Mouse (Mus musculus) spleen, adult 2 months (tissue): Measurements from ENCODE around the gene Ccz1. TPM values are rescaled to one million over a fixed set of nuclear protein-coding genes. Genes with fewer than 3 reads are reported as not detected.
A peak's percentile ranks its signal among the peaks of the same experiment; 100 is the strongest.

Experiments used
- DNase-seq, 2 experiments: peaks; one replicate each; pipeline versions ENCODE4 v3.0.0 to v3.0.0-alpha.2; 2012 to 2021; ENCODE audit warnings: low spot score in 2 of 2, low read depth in 1 of 2
- H3K27ac ChIP-seq: fragments of 200-500 bp; 2 replicates; pipeline ENCODE4 v1.5.1; 2012; ENCODE audit warnings: low read length, inconsistent platforms; ENCODE audit not compliant: insufficient read depth
- H3K27me3 ChIP-seq: fragments of 200-500 bp; 2 replicates; pipeline ENCODE4 v1.6.1; 2012; ENCODE audit warnings: mild to moderate bottlenecking, moderate library complexity, low read length, inconsistent platforms; ENCODE audit not compliant: control insufficient read depth, insufficient read depth
- H3K36me3 ChIP-seq: fragments of 200-500 bp; 2 replicates; pipeline ENCODE4 v1.6.1; 2012; ENCODE audit warnings: mild to moderate bottlenecking, low read length, inconsistent platforms; ENCODE audit not compliant: control insufficient read depth, insufficient read depth
- H3K4me1 ChIP-seq: fragments of 200-500 bp; 2 replicates; pipeline ENCODE4 v1.6.1; 2011; ENCODE audit warnings: inconsistent platforms; ENCODE audit not compliant: control insufficient read depth, insufficient read depth, insufficient read length
- H3K4me3 ChIP-seq: fragments of 200-500 bp; 2 replicates; pipeline ENCODE4 v1.5.1; 2011; ENCODE audit warnings: mild to moderate bottlenecking, inconsistent platforms; ENCODE audit not compliant: insufficient read depth, insufficient read length; ENCODE audit errors: extremely low read depth
- CTCF ChIP-seq: fragments of 200-500 bp; IDR thresholded peaks from 2 replicates; pipeline ENCODE4 v1.5.1; 2011; ENCODE audit warnings: mild to moderate bottlenecking, inconsistent platforms; ENCODE audit not compliant: insufficient read depth, insufficient read length, insufficient replicate concordance; ENCODE audit errors: extremely low read depth
- POLR2A ChIP-seq: fragments of 200-500 bp; IDR thresholded peaks from 2 replicates; pipeline ENCODE4 v1.6.1; 2011; ENCODE audit warnings: low read depth, low read length, inconsistent platforms
- WGBS: fragments of 180-500 bp; shearing (Covaris S2); methylation state at CpG from one replicate; pipeline ENCODE4 v1.1.7; 2018; 5-methylcytosine and 5-hydroxymethylcytosine counted together
- polyA plus RNA-seq: library from polyadenylated mRNA; depleted of rRNA; stranded (reverse); fragments of >200 nt; gene quantifications from 2 replicates; pipeline ENCODE4 v1.2.3, GENCODE M21; 2012

The Ccz1 gene
- polyA plus RNA-seq, 1 experiment = 5.9 TPM

GRCm38 (mm10) chr5:144043166-144043565 lies 28.5 kb upstream of the Ccz1 start:
- TF ChIP-seq POLR2A (no peak), CTCF (no peak)
- Histone ChIP-seq H3K27ac (no peak overlapping the region), H3K36me3 (no peaks in the 10 kb centered on the region), H3K4me3 (no peak overlapping the region), H3K27me3 (no peaks in the 10 kb centered on the region), H3K4me1 (peaks cover 7% of the 10 kb centered on the region; the same call in 1 of the 2 replicates)
- no peak for DNase-seq
- WGBS = 51% methylated on average over 11 of the region's 11 CpGs

DNA sequence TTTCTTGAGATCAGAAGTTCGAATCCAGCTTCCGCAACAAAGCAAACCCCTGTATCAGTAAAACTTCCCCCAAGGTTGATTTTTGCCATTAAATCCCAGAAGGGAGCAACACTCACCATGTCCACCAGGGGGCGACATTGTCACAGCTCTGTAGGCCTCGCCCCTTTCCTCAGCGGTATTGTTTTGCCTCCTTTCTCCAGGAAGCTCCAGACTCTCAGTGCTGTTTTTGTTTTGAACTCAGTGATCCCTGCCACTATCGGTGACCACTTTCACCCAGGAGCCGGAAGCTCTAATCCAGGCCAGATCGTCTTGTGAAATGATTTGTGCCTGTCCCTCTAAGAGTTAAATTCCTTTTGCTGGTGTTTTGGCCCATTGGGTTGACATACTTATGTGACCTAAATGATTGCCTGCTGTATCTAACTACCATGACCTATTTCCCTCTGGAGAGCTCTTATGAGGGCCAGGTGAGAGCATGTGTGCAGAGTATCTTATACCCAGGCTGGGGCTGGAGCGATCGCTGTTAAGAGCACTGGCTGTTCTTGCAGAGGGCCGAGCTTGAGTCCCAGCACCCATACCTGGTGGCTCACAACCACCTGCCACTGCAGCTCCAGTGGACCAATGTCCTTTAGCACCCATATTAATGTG lies 26.2 kb upstream of the Ccz1 start:
- 42% methylated on average over 11 of the region's 11 CpGs for WGBS
- DNase-seq = peak; percentile 33 to 60

GRCm38 (mm10) chr5:144039886-144040285 lies 25.2 kb upstream of the Ccz1 start:
- no peak for DNase-seq
- TF ChIP-seq CTCF = no peak
- TF ChIP-seq POLR2A = no peak
- Histone ChIP-seq H3K27ac (no peak overlapping the region), H3K4me3 (no peak overlapping the region), H3K36me3 (no peaks in the 10 kb centered on the region), H3K27me3 (no peaks in the 10 kb centered on the region), H3K4me1 (peaks cover 3% of the 10 kb centered on the region; the same call in 1 of the 2 replicates)
- 85% methylated on average over 5 of the region's 5 CpGs for WGBS

More for the DNA sequence above, 26.2 kb upstream of the Ccz1 start:
- peaks cover 3% of the 10 kb centered on the region; the same call in 1 of the 2 replicates for H3K4me1 ChIP-seq
- H3K27ac ChIP-seq = no peak overlapping the region
- peak; percentile 95; the same call in 1 of the 2 replicates for TF ChIP-seq CTCF
- TF ChIP-seq POLR2A = no peak
- H3K4me3 ChIP-seq = no peak overlapping the region
- H3K27me3 ChIP-seq = no peaks in the 10 kb centered on the region
- no peaks in the 10 kb centered on the region for H3K36me3 ChIP-seq

DNA sequence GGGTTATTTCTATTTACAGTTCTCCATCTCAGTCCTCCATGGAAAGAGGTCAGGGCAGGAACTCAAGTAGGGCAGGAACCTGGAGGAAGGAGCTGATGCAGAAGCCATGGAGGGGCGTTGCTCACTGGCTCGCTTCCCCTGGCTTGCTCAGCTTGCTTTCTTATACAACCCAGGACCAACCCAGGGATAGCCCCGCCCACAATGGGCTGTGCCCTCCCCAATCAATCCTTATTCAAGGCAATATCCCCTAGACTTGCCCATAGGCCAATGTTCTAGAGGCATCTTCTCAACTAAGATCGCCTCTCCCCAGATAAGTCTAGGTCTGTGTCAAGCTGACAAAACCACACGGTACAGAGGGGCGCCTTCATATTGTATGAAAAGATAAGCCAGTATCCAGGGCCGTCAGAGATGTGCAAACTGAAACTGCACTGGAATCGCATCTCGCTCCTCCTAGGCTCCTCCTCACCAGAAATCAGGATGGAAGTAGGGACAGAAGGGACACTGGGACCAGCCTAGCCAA lies 24.5 kb upstream of the Ccz1 start:
- TF ChIP-seq CTCF (no peak), POLR2A (no peak)
- no peaks in the 10 kb centered on the region for H3K27me3 ChIP-seq
- no peak for DNase-seq

DNA sequence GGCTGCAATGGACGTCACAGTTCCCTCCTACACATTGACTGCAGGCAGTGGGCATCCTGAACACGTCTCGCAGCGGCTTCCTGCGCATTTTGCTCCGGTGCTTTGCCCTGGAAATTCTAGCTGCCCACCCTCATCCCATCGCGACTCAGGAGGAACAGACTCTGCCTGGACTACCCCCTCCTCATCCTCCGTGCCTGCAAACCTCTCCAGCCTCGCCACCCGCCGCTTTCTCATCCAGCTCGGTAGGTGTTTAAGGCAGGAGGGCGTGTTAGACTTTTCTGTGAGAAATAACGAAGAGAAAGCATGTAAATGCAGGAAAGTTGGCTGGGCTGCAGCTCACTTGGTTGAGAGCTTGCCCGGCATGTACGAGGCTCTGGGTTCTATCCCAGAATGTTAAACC lies 22.3 kb upstream of the Ccz1 start:
- WGBS = 65% methylated on average over 17 of the region's 17 CpGs
- Histone ChIP-seq H3K4me1 (no peaks in the 10 kb centered on the region), H3K27me3 (no peaks in the 10 kb centered on the region), H3K36me3 (no peaks in the 10 kb centered on the region), H3K27ac (no peak overlapping the region), H3K4me3 (no peak overlapping the region)
- TF ChIP-seq CTCF (no peak), POLR2A (no peak)
- DNase-seq = no peak

More for the DNA sequence above, 24.5 kb upstream of the Ccz1 start:
- 79% methylated on average over 9 of the region's 9 CpGs for WGBS
- Histone ChIP-seq H3K4me3 (no peak overlapping the region), H3K4me1 (peaks cover 3% of the 10 kb centered on the region; the same call in 1 of the 2 replicates), H3K36me3 (no peaks in the 10 kb centered on the region), H3K27ac (no peak overlapping the region)

GRCm38 (mm10) chr5:144034567-144034966 lies 19.9 kb upstream of the Ccz1 start:
- H3K36me3 ChIP-seq = no peaks in the 10 kb centered on the region
- no peak for DNase-seq
- 75% methylated on average over 7 of the region's 7 CpGs for WGBS
- no peaks in the 10 kb centered on the region for H3K27me3 ChIP-seq
- H3K4me3 ChIP-seq = no peak overlapping the region
- no peaks in the 10 kb centered on the region for H3K4me1 ChIP-seq
- no peak overlapping the region for H3K27ac ChIP-seq
- TF ChIP-seq POLR2A = no peak
- no peak for TF ChIP-seq CTCF

DNA sequence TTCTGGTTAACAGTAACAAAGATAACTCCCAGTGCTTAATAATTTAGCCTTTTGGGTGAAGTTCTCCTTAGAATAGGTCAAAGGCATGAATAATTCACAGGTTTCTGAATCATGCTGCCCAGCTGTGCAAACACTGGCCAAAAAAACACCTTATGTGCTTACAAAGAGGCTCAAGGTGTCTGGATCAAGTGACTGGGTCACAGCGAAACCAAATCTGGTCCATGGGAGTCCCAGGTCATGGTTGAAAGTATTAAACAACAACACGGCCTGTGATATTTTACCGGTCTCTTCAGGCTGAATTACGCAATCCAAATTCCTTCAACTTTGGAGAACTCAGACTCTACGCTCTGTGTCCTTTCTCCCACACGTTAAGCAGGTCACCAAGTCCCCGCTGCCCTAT lies 17.8 kb upstream of the Ccz1 start:
- H3K36me3 ChIP-seq = no peaks in the 10 kb centered on the region
- no peaks in the 10 kb centered on the region for H3K27me3 ChIP-seq
- H3K4me1 ChIP-seq = no peaks in the 10 kb centered on the region
- H3K27ac ChIP-seq = no peak overlapping the region
- H3K4me3 ChIP-seq = no peak overlapping the region
- no peak for TF ChIP-seq CTCF
- TF ChIP-seq POLR2A = no peak
- 84% methylated on average over 7 of the region's 7 CpGs for WGBS
- no peak for DNase-seq
